ENCODE assay signal across 9 mouse cellular contexts in the genomic region with DNA sequence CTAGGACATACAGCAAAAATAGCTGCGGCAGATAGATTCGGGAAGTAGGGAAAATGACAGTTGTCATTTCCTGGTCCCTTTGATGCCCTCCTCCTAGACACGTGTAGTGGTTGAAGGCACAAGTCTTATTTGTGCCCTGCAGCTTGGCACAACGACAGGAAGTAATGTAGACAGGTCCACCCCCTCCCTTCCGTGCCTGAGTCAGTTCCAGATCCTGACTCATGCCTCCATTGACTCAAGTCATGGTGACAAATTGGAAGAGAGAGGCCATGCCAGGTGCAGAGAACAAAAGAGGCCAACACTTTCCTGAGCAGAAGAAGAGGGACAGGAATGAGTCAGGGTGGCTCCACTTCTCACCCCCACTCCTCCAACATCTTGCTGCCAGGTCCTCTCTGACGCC. TPM values are rescaled to one million over a fixed set of nuclear protein-coding genes. Genes with fewer than 3 reads are reported as not detected.
DNase-seq lines count a peak whose midpoint lies in the region; ATAC-seq lines count a peak whose summit lies in the region.
"Had no signal": no experiment of that assay in that cellular context is flagged by ENCODE, and none has a peak within 500 bp of the region (broad histone marks: within the 10 kb centered on the region; RNA-seq: fewer than 3 reads in every experiment).

No protein-coding gene starts in this region.

- H3K4me2 ChIP-seq in heart, embryonic 11.5 days: no peak overlapping the region

- H3K4me3 ChIP-seq in heart, embryonic 11.5 days (ENCODE audit: low read depth, low read length): no peak overlapping the region
- no peak overlapping the region for H3K4me3 ChIP-seq in midbrain, embryonic 10.5 days

- no peaks in the 10 kb centered on the region for H3K9me3 ChIP-seq in heart, embryonic 11.5 days (replicated peaks; ENCODE audit: control insufficient read depth, low read length)
- no peaks in the 10 kb centered on the region; the same call in 1 of the 2 replicates for H3K9me3 ChIP-seq in midbrain, embryonic 10.5 days (replicated peaks)
- H3K9me3 ChIP-seq: G1E had no signal

- no peak for ATAC-seq in heart, embryonic 11.5 days (replicated peaks; ENCODE audit: insufficient number of reproducible peaks, low FRiP score, low TSS enrichment)
- peak; percentile 45; the same call in 1 of the 2 replicates for ATAC-seq in frontal cortex, adult (ENCODE audit: low TSS enrichment)

- no peaks in the 10 kb centered on the region for H3K27me3 ChIP-seq in heart, embryonic 11.5 days (ENCODE audit: control insufficient read depth, insufficient read depth, low read length)
- H3K27me3 ChIP-seq in midbrain, embryonic 10.5 days (ENCODE audit: low read depth, poor library complexity, severe bottlenecking): no peaks in the 10 kb centered on the region

- no peak overlapping the region for H3K9ac ChIP-seq in heart, embryonic 11.5 days (ENCODE audit: low read depth, low read length)

- H3K4me1 ChIP-seq in heart, embryonic 11.5 days (ENCODE audit: control insufficient read depth, insufficient read depth, low read length): no peaks in the 10 kb centered on the region
- H3K4me1 ChIP-seq in midbrain, embryonic 10.5 days: peaks cover 5% of the 10 kb centered on the region; the same call in 1 of the 2 replicates

- no peaks in the 10 kb centered on the region for H3K36me3 ChIP-seq in heart, embryonic 11.5 days (ENCODE audit: control insufficient read depth, insufficient read depth, low read length)
- H3K36me3 ChIP-seq in midbrain, embryonic 10.5 days: no peaks in the 10 kb centered on the region
- H3K36me3 ChIP-seq: G1E had no signal

- 71% methylated on average over 6 of the region's 6 CpGs for WGBS in heart, embryonic 11.5 days (ENCODE audit: insufficient replicate concordance)
- 80% methylated on average over 6 of the region's 6 CpGs for WGBS in midbrain, embryonic 10.5 days

- peak; percentile 8 for DNase-seq in heart, postnatal 4 days
- DNase-seq in NIH3T3 (ENCODE audit: low read depth): peak; percentile 45
- DNase-seq in naive thymus-derived CD4-positive, alpha-beta T cell, adult 2 months (ENCODE audit: low read depth): peak; percentile 46
- DNase-seq in midbrain, embryonic 10.5 days (ENCODE audit: low spot score): no peak
- no peak for DNase-seq in adipocyte (ENCODE audit: low spot score)
- DNase-seq in gastrocnemius, postnatal 4 days (ENCODE audit: low spot score in 2 of 2): no peak

- no peak overlapping the region for H3K27ac ChIP-seq in heart, embryonic 11.5 days (ENCODE audit: low read depth, low read length)
- no peak overlapping the region for H3K27ac ChIP-seq in midbrain, embryonic 10.5 days (replicated peaks)

RNA-seq across cellular contexts. Expression of a gene that starts 19.4 kb away (rescaled TPM):
- total RNA-seq in heart, postnatal 4 days (2021): 10 to 100 TPM; 69.1 to 73.3 TPM
- 94.5 and 103 TPM in 2 replicates for polyA plus RNA-seq in heart, embryonic 11.5 days (2014; fragmentation: Nextera tagmentation; extraction: Ambion mirVana)
- 101 and 118 TPM in 2 replicates for polyA plus RNA-seq in midbrain, embryonic 10.5 days (2016; fragmentation: Nextera tagmentation; extraction: Ambion mirVana)
- total RNA-seq in gastrocnemius, postnatal 4 days (2021): 10 to 100 TPM; 86.6 to 92.4 TPM

RNA-seq across cellular contexts. Expression of a gene that starts 53.0 kb away (rescaled TPM):
- 10 to 100 TPM; 19.8 to 21.1 TPM for total RNA-seq in heart, postnatal 4 days (2021)
- polyA plus RNA-seq in heart, embryonic 11.5 days (2014; fragmentation: Nextera tagmentation; extraction: Ambion mirVana): 33.6 and 34.7 TPM in 2 replicates
- 8.8 and 10.6 TPM in 2 replicates for polyA plus RNA-seq in midbrain, embryonic 10.5 days (2016; fragmentation: Nextera tagmentation; extraction: Ambion mirVana)
- 10 to 100 TPM in 1 of 2 experiments, 1 to 10 TPM in 1; 8.4 to 13.7 TPM for total RNA-seq in gastrocnemius, postnatal 4 days (2021)
- total RNA-seq: G1E had no signal
- polyA plus RNA-seq: G1E had no signal

Comparison
In these comparisons a context has a peak if more than half of its experiments do, and no peak if none do; other contexts are left out.
1. DNase-seq: peak in heart, postnatal 4 days (single experiment), NIH3T3 (single experiment) and naive thymus-derived CD4-positive, alpha-beta T cell, adult 2 months (single experiment); none in midbrain, embryonic 10.5 days (single experiment), adipocyte (single experiment) and gastrocnemius, postnatal 4 days (0 of 2).